Mouse (Mus musculus) liver, embryonic 14.5 days (tissue): ENCODE measurements at regions not wholly inside any gene's neighbourhood (a gene's known extent, or its start where the extent isn't known, plus 50 kb on each side); places are given as distances from the start of the nearest gene placed in this dataset.

ENCODE experiments used
- CTCF ChIP-seq: IDR thresholded peaks from 2 replicates; pipeline ENCODE4 v1.5.1; 2016; ENCODE audit warnings: antibody characterized with exemption, low read depth, control low read depth
- EP300 ChIP-seq: IDR thresholded peaks from 2 replicates; pipeline ENCODE4 v1.6.1; 2016; ENCODE audit warnings: antibody characterized with exemption, low read depth

GRCm38 (mm10) chr2:47834055-47834799, 979.7 kb upstream of the Acvr2a start:
- TF ChIP-seq CTCF (no peak), EP300 (no peak)
